11 mouse cellular contexts compared by ENCODE assay signal in the genomic region with DNA sequence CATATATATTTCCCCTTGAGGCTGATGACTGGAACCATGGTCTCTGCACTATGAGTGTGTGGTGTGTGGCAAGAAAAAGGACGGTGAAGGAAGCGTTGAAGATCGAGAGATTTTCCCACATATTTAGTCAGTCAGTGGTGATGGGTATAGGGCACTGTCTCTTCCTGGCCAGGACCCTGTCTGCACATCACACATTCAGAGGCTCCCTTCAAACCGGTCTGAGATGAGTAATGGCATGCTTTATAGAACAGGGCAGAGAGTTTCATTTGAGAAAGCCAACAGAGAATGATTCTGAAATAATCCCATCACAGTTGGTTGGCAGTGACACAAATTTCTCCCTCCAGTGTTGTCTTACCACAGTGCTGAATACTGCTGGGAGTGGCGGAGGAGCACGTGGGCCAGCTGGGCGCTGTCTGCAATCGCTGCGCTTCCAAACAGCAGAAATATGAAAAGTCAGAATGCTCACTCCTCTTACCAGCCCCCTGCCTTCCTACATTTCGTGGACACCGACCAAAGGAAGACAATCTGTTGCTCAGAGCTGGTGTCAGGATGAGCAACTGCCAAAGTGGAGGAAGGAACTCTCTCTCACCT.
DNase-seq lines count a peak whose midpoint lies in the region; ATAC-seq and TF ChIP-seq lines count a peak whose summit lies in the region.
"Had no signal": no experiment of that assay in that cellular context is flagged by ENCODE, and none has a peak within 500 bp of the region (broad histone marks: within the 10 kb centered on the region; RNA-seq: fewer than 3 reads in every experiment).

No protein-coding gene starts in this region.

- WGBS in hindbrain, postnatal 0 days = 56% methylated on average over 11 of the region's 11 CpGs
- WGBS in hindbrain, embryonic 14.5 days = 76% methylated on average over 11 of the region's 11 CpGs

- intact Hi-C loops in left cerebral cortex, postnatal 10 days (cut with DNase I) = no loop called here

- H3K27ac ChIP-seq in hindbrain, postnatal 0 days = no peak overlapping the region
- no peak overlapping the region for H3K27ac ChIP-seq in hindbrain, embryonic 14.5 days
- H3K27ac ChIP-seq: liver, embryonic 12.5 days; neural tube, embryonic 12.5 days had no signal

- H3K36me3 ChIP-seq in hindbrain, postnatal 0 days (ENCODE audit: insufficient read depth, low read length) = no peaks in the 10 kb centered on the region
- no peaks in the 10 kb centered on the region for H3K36me3 ChIP-seq in hindbrain, embryonic 14.5 days (replicated peaks; ENCODE audit: control insufficient read depth, insufficient read depth)
- H3K36me3 ChIP-seq: liver, embryonic 12.5 days; neural tube, embryonic 12.5 days had no signal

- H3K9me3 ChIP-seq in hindbrain, postnatal 0 days (ENCODE audit: low read length) = no peaks in the 10 kb centered on the region
- no peaks in the 10 kb centered on the region for H3K9me3 ChIP-seq in hindbrain, embryonic 14.5 days (ENCODE audit: control insufficient read depth, low read length)
- H3K9me3 ChIP-seq: liver, embryonic 12.5 days; neural tube, embryonic 12.5 days had no signal

- H3K4me1 ChIP-seq in hindbrain, postnatal 0 days (ENCODE audit: insufficient read depth, low read length) = no peaks in the 10 kb centered on the region
- H3K4me1 ChIP-seq in hindbrain, embryonic 14.5 days (replicated peaks; ENCODE audit: control insufficient read depth, insufficient read depth, low read length) = no peaks in the 10 kb centered on the region
- H3K4me1 ChIP-seq: liver, embryonic 12.5 days; neural tube, embryonic 12.5 days had no signal

- ATAC-seq in hindbrain, postnatal 0 days = peak; percentile 51; the same call in 1 of the 2 replicates
- no peak for ATAC-seq in hindbrain, embryonic 14.5 days (ENCODE audit: low FRiP score)
- ATAC-seq: liver, embryonic 12.5 days had no signal

- H3K4me2 ChIP-seq in hindbrain, postnatal 0 days (ENCODE audit: low read depth, low read length) = no peak overlapping the region
- H3K4me2 ChIP-seq in hindbrain, embryonic 14.5 days (replicated peaks) = no peak overlapping the region
- H3K4me2 ChIP-seq: liver, embryonic 12.5 days; neural tube, embryonic 12.5 days had no signal

- DNase-seq in hindbrain, postnatal 0 days (ENCODE audit: low spot score) = no peak
- DNase-seq in hindbrain, embryonic 14.5 days (ENCODE audit: low spot score) = no peak
- peak; percentile 42 to 45 for DNase-seq in frontal cortex, postnatal 14 days (ENCODE audit: low spot score in 2 of 2)
- peak; percentile 51 to 68 for DNase-seq in left cerebral cortex, postnatal 10 days (ENCODE audit: extremely low spot score in 1 of 2, low spot score in 2 of 2)
- DNase-seq in right cerebral cortex, postnatal 10 days (ENCODE audit: low spot score in 2 of 2) = peak; percentile 76 to 85
- no peak for DNase-seq in urinary bladder, postnatal 10 days (ENCODE audit: low spot score)
- DNase-seq in cerebellum, postnatal 36 days = no peak
- no peak for DNase-seq in heart, adult 18-20 months
- DNase-seq: thymus, postnatal 36 days had no signal

- no peak for TF ChIP-seq CTCF in hindbrain, postnatal 0 days (IDR thresholded peaks at IDR 0.05; ENCODE audit: low read depth)

- no peak overlapping the region for H3K4me3 ChIP-seq in hindbrain, postnatal 0 days (ENCODE audit: low read length)
- no peak overlapping the region for H3K4me3 ChIP-seq in hindbrain, embryonic 14.5 days (replicated peaks; ENCODE audit: low read length)
- H3K4me3 ChIP-seq: liver, embryonic 12.5 days; neural tube, embryonic 12.5 days had no signal

- H3K9ac ChIP-seq in hindbrain, postnatal 0 days (replicated peaks; ENCODE audit: low read length) = no peak overlapping the region
- no peak overlapping the region for H3K9ac ChIP-seq in hindbrain, embryonic 14.5 days
- H3K9ac ChIP-seq: liver, embryonic 12.5 days; neural tube, embryonic 12.5 days had no signal

- H3K27me3 ChIP-seq in hindbrain, postnatal 0 days (ENCODE audit: insufficient read depth, low read length) = no peaks in the 10 kb centered on the region
- H3K27me3 ChIP-seq in hindbrain, embryonic 14.5 days (ENCODE audit: control insufficient read depth, insufficient read depth, low read length) = no peaks in the 10 kb centered on the region
- H3K27me3 ChIP-seq: neural tube, embryonic 12.5 days had no signal

Comparison
In these comparisons a context has a peak if more than half of its experiments do, and no peak if none do; other contexts are left out.
1. DNase-seq: peak in frontal cortex, postnatal 14 days (2 of 2), left cerebral cortex, postnatal 10 days (2 of 2) and right cerebral cortex, postnatal 10 days (2 of 2); none in hindbrain, postnatal 0 days (single experiment), hindbrain, embryonic 14.5 days (single experiment), urinary bladder, postnatal 10 days (single experiment), cerebellum, postnatal 36 days (0 of 2) and heart, adult 18-20 months (0 of 2).